Mouse (Mus musculus): Measurements from ENCODE around the gene Clns1a. TPM values are rescaled to one million over a fixed set of nuclear protein-coding genes. Genes with fewer than 3 reads are reported as not detected.

Clns1a gene
- polyA plus RNA-seq, 1 experiment from 2014 or later: 152 TPM

DNA sequence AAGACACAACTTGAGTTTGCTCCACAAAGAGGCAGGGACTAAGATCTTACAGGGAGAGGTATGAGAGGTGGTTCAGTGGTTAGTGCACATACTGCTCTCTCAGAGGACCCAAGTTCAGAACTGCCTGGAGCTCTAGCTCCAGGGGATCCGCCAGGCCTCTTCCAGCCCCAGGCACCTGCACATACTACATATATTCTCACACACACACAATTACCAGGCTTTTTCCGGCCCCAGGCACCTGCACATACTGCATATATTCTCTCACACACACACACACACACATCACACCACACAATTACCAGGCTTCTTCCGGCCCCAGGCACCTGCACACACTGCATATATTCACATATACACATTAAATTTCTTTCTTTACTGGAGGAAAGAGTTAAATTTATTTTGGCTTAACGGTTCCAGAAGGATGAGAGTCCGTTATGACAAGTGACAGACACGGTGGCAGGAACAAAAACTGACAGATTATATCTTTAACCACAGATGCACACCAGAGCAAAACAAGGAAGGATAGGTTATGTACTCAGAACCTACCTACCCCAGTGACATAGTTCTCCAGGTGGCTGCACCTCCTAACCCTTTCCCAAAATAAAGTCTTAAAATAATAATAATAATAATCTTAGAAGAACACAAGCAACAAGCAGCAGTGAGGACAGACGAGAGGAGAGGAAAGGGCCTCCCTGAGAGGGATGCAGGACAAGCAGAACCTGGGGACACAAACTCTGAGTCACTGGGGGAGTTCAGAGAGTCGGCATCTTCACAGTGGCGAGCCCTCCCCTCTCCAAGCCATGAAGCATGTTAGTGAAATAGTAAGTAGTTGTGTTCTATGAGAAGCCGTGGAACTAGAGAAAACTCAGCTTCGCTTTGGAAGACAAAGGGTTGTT lies 27.5 kb downstream of the Clns1a start:
- ATAC-seq (ENCODE audit: low read depth): no peak; the same call in 1 of the 2 replicates
- H3K9me3 ChIP-seq (ENCODE audit: control insufficient read depth, low read length): no peaks in the 10 kb centered on the region
- peaks cover 6% of the 10 kb centered on the region; the same call in 1 of the 2 replicates for H3K36me3 ChIP-seq (ENCODE audit: control insufficient read depth, insufficient read depth, low read length)
- no peak overlapping the region for H3K4me3 ChIP-seq (ENCODE audit: low read length)
- no peaks in the 10 kb centered on the region for H3K27me3 ChIP-seq (ENCODE audit: control insufficient read depth, insufficient read depth, low read depth, low read length)
- WGBS: 77% methylated on average over 11 of the region's 11 CpGs
- H3K4me1 ChIP-seq (replicated peaks; ENCODE audit: control insufficient read depth, insufficient read depth, low read length): no peaks in the 10 kb centered on the region
- no peak overlapping the region for H3K4me2 ChIP-seq (ENCODE audit: low read depth, low read length)
- no peak overlapping the region for H3K27ac ChIP-seq (ENCODE audit: low read length)
- H3K9ac ChIP-seq (ENCODE audit: low read length): no peak overlapping the region

DNA sequence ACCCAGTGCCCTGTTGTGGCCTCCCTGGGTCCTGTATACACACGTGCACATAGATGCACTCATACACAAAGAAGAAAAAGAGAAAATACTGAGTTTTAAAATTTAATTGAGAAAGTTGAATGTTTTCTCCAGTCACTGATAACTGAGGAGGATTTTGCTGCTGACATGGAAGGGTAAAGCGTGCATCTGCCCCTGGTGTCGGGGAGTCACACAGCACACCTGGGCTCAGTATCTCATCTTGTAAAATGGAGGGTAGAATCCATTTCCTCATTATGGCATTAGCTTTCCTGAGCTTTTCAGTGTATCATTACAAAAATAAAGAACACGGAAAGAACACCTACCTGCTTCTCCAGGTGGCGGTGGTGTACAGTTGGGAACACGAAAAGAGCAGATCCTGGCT lies 29.0 kb downstream of the Clns1a start:
- H3K27ac ChIP-seq (ENCODE audit: low read length): no peak overlapping the region

DNA sequence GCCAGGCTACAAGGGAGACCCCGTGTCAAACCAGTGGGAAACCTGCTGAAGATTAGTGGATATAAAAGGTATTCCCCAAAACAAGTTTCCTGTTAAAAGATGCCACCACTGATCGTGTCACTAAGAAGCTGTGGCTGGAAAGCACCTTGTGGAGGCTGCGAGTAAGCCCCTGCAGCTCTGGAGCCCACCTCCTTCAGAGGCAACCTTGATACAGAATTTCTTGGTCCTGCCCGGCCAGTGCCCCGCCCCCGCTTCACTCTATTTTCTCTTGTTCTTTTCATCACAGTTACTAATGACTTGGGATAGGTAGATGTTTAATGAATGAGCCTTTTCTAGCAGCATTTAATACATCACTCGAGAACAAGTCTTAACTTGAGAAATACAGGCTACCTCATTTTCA lies 29.6 kb downstream of the Clns1a start:
- H3K27ac ChIP-seq (ENCODE audit: low read length): no peak overlapping the region
- H3K4me3 ChIP-seq (ENCODE audit: low read length): no peak overlapping the region
- H3K4me1 ChIP-seq (replicated peaks; ENCODE audit: control insufficient read depth, insufficient read depth, low read length): no peaks in the 10 kb centered on the region
- no peaks in the 10 kb centered on the region; the same call in 1 of the 2 replicates for H3K36me3 ChIP-seq (ENCODE audit: control insufficient read depth, insufficient read depth, low read length)
- WGBS: 88% methylated on average over 7 of the region's 7 CpGs
- no peak overlapping the region for H3K4me2 ChIP-seq (ENCODE audit: low read depth, low read length)
- H3K9ac ChIP-seq (ENCODE audit: low read length): no peak overlapping the region
- H3K9me3 ChIP-seq (ENCODE audit: control insufficient read depth, low read length): no peaks in the 10 kb centered on the region
- no peaks in the 10 kb centered on the region for H3K27me3 ChIP-seq (ENCODE audit: control insufficient read depth, insufficient read depth, low read depth, low read length)
- no peak for ATAC-seq (ENCODE audit: low read depth)

More for the DNA sequence above, 29.0 kb downstream of the Clns1a start:
- H3K4me2 ChIP-seq (ENCODE audit: low read depth, low read length): no peak overlapping the region
- no peaks in the 10 kb centered on the region for H3K27me3 ChIP-seq (ENCODE audit: control insufficient read depth, insufficient read depth, low read depth, low read length)
- peaks cover 4% of the 10 kb centered on the region; the same call in 1 of the 2 replicates for H3K36me3 ChIP-seq (ENCODE audit: control insufficient read depth, insufficient read depth, low read length)
- WGBS: 90% methylated on average over 6 of the region's 6 CpGs
- H3K4me3 ChIP-seq (ENCODE audit: low read length): no peak overlapping the region
- no peaks in the 10 kb centered on the region for H3K9me3 ChIP-seq (ENCODE audit: control insufficient read depth, low read length)
- no peak for ATAC-seq (ENCODE audit: low read depth)
- H3K4me1 ChIP-seq (replicated peaks; ENCODE audit: control insufficient read depth, insufficient read depth, low read length): no peaks in the 10 kb centered on the region
- H3K9ac ChIP-seq (ENCODE audit: low read length): no peak overlapping the region

DNA sequence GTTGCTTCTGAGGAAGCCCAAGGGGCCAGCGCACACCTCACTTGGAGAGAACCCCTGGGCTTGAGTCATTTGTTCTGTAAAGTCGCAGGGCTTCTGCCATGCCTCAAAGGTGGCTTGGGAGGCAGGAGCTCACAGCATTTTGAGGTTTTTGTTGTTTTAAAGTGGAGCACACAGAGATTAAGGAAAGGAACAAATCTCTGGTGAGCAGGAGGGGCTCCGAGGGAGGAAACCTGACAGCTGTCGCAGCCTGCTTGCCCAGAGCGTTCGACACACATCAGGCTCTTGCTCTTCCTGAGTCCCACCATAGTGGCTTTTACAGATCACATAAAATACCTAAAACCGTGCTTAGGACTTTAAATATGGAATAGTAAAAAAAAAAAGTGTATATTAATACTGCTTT lies 30.3 kb downstream of the Clns1a start:
- Histone ChIP-seq H3K36me3 (ENCODE audit: control insufficient read depth, insufficient read depth, low read length) (no peaks in the 10 kb centered on the region; the same call in 1 of the 2 replicates), H3K27ac (ENCODE audit: low read length) (no peak overlapping the region), H3K27me3 (ENCODE audit: control insufficient read depth, insufficient read depth, low read depth, low read length) (no peaks in the 10 kb centered on the region), H3K4me1 (replicated peaks; ENCODE audit: control insufficient read depth, insufficient read depth, low read length) (no peaks in the 10 kb centered on the region), H3K4me2 (ENCODE audit: low read depth, low read length) (no peak overlapping the region), H3K9ac (ENCODE audit: low read length) (no peak overlapping the region), H3K9me3 (ENCODE audit: control insufficient read depth, low read length) (no peaks in the 10 kb centered on the region), H3K4me3 (ENCODE audit: low read length) (no peak overlapping the region)
- no peak for ATAC-seq (ENCODE audit: low read depth)
- 76% methylated on average over 7 of the region's 7 CpGs for WGBS

DNA sequence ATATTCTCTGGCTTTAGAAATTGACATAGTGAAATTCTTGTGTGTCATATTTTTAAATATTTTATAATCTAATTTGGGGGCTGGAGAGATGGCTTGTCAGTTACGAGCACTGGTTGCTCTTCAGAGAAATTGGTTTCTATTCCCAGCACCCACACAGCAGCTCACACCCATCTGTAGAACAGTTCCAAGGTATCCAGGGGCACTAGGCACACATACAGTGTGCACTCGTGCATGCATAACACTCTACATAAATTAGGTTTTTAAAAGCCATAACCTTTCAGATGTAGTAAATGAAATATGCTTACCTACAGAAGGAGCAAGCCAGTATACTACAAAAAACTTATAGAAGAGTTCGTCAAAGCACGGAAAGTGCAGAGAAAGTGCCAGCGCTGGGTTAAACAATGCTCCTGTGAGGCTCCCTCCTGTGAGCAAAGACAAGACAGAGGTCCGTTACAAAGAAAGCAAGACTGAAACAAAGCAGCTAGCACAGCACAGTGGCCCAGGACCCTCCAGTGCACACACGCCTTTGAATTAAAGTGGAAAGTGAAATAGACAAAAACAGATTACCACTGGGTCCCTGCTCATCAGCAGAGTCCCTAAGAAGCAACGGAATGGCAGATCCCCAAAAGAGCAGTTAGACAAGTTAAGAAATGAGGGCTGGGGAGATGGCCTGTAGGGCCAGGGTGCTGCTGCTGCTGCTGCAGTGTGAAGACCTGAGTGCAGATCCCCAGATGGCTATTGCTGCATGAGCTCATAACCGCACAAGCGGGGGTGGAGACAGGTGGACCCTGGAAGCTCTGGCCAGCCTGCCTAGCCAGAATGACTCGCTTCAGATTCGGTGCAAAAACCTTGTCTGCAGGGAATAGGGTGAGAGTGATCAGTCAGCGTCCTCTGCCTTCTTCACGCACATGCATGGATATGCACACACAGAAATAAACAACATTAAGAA lies 32.5 kb downstream of the Clns1a start:
- Histone ChIP-seq H3K9me3 (ENCODE audit: control insufficient read depth, low read length) (no peaks in the 10 kb centered on the region), H3K27me3 (ENCODE audit: control insufficient read depth, insufficient read depth, low read depth, low read length) (no peaks in the 10 kb centered on the region), H3K9ac (ENCODE audit: low read length) (no peak overlapping the region), H3K4me3 (ENCODE audit: low read length) (no peak overlapping the region), H3K4me1 (replicated peaks; ENCODE audit: control insufficient read depth, insufficient read depth, low read length) (no peaks in the 10 kb centered on the region), H3K4me2 (ENCODE audit: low read depth, low read length) (no peak overlapping the region), H3K27ac (ENCODE audit: low read length) (no peak overlapping the region), H3K36me3 (ENCODE audit: control insufficient read depth, insufficient read depth, low read length) (no peaks in the 10 kb centered on the region; the same call in 1 of the 2 replicates)
- no peak for ATAC-seq (ENCODE audit: low read depth)
- WGBS: 72% methylated on average over 14 of the region's 14 CpGs

DNA sequence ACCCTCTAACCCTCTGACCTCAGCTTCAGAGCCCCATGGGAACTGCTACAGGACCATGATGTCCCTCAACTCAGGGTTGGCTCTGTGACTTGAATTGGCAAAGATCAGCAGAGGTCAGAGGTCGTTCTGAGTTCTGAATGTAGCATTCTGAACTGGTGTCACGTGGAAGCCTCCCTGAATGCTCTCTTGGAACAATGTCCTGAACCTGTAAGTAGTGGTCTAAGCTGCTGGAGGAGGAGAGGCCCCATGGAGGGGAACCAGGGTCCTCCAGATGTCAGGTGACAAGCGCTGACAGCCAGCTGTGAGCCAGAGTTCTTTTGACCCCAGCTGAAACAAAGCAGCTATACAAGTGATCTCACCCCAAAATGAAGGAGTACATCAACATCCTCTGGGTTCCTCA lies 34.0 kb downstream of the Clns1a start:
- no peaks in the 10 kb centered on the region for H3K4me1 ChIP-seq (replicated peaks; ENCODE audit: control insufficient read depth, insufficient read depth, low read length)
- no peak overlapping the region for H3K4me3 ChIP-seq (ENCODE audit: low read length)
- no peaks in the 10 kb centered on the region; the same call in 1 of the 2 replicates for H3K36me3 ChIP-seq (ENCODE audit: control insufficient read depth, insufficient read depth, low read length)
- 66% methylated on average over 3 of the region's 3 CpGs for WGBS
- ATAC-seq (ENCODE audit: low read depth): no peak
- H3K27me3 ChIP-seq (ENCODE audit: control insufficient read depth, insufficient read depth, low read depth, low read length): no peaks in the 10 kb centered on the region
- no peak overlapping the region for H3K27ac ChIP-seq (ENCODE audit: low read length)
- no peaks in the 10 kb centered on the region for H3K9me3 ChIP-seq (ENCODE audit: control insufficient read depth, low read length)
- H3K4me2 ChIP-seq (ENCODE audit: low read depth, low read length): no peak overlapping the region
- H3K9ac ChIP-seq (ENCODE audit: low read length): no peak overlapping the region

DNA sequence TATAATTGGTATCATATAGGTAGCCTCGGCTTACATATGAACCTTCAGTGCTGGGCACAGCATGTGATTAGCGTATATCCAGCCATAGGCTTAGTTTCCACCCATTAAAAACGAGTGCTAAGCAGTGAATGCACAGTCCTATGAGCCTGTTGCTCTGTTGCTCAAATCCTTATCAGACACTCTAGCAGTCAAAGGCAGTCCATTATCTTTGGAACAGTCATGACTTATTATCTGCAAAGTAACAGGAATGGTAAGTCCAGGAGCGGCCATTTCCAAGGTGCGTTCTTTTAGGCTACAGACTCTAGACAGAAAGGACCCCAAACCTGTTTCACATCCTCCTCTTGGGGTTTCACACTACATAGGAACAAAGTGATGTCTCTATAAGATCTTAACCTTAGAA lies 37.2 kb downstream of the Clns1a start:
- no peak overlapping the region for H3K27ac ChIP-seq (ENCODE audit: low read length)
- H3K9me3 ChIP-seq (ENCODE audit: control insufficient read depth, low read length): no peaks in the 10 kb centered on the region
- no peak overlapping the region for H3K4me2 ChIP-seq (ENCODE audit: low read depth, low read length)
- H3K9ac ChIP-seq (ENCODE audit: low read length): no peak overlapping the region
- no peaks in the 10 kb centered on the region for H3K36me3 ChIP-seq (ENCODE audit: control insufficient read depth, insufficient read depth, low read length)
- ATAC-seq (ENCODE audit: low read depth): no peak
- H3K4me1 ChIP-seq (replicated peaks; ENCODE audit: control insufficient read depth, insufficient read depth, low read length): peaks cover 8% of the 10 kb centered on the region
- no peak overlapping the region for H3K4me3 ChIP-seq (ENCODE audit: low read length)
- 72% methylated on average over 5 of the region's 5 CpGs for WGBS
- no peaks in the 10 kb centered on the region for H3K27me3 ChIP-seq (ENCODE audit: control insufficient read depth, insufficient read depth, low read depth, low read length)

DNA sequence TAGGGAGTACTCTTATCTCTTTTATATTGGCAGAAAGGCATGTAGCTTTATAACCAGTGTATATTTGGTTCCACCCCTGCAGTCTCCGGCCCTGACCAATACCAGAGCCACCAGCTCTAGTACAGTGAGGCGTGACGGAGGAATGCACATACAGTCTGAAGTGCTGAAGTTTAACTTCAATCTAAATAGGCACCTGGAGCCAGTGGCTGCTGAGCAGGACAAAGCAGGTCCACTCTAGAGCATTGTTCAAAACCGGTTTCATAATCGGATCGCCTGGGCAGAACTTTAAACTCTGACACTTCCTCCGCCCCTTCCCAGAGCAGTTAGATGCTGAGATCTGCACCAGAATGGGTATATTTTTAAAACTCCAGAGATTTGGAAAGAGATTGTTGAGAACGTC lies 38.6 kb downstream of the Clns1a start:
- Histone ChIP-seq H3K4me3 (ENCODE audit: low read length) (no peak overlapping the region), H3K27ac (ENCODE audit: low read length) (no peak overlapping the region), H3K4me1 (replicated peaks; ENCODE audit: control insufficient read depth, insufficient read depth, low read length) (peaks cover 8% of the 10 kb centered on the region), H3K36me3 (ENCODE audit: control insufficient read depth, insufficient read depth, low read length) (no peaks in the 10 kb centered on the region), H3K9ac (ENCODE audit: low read length) (no peak overlapping the region), H3K4me2 (ENCODE audit: low read depth, low read length) (no peak overlapping the region; the same call in 1 of the 2 replicates), H3K9me3 (ENCODE audit: control insufficient read depth, low read length) (no peaks in the 10 kb centered on the region), H3K27me3 (ENCODE audit: control insufficient read depth, insufficient read depth, low read depth, low read length) (no peaks in the 10 kb centered on the region)
- no peak for ATAC-seq (ENCODE audit: low read depth)
- 70% methylated on average over 8 of the region's 8 CpGs for WGBS

DNA sequence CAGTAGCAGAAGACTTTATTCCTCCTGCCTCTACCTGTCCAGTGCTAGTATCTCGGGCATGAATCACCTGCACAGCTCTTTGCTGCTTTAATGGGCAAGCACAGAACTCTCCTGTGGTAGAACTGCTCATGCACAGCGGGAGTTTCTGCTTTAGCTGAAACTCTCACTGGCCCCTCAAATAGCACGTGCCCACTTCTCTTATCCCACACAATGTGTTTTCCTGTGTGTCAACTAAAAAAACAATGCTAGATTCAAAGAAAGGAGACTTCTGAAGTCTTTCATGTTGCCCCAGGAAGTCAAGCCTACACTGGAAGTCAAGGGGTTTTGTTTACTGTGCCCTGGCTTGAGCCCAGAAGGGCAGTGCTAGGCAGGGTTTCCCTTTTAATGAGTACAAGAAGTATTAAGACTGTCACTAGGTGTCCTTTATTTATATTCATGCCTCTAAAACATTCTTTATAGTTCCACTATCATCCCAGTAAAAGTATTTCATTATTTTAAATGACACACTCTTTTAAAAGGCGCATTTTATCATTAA lies 39.5 kb downstream of the Clns1a start:
- no peak overlapping the region for H3K9ac ChIP-seq (ENCODE audit: low read length)

More for the DNA sequence above, 39.5 kb downstream of the Clns1a start:
- no peak for ATAC-seq (ENCODE audit: low read depth)
- no peaks in the 10 kb centered on the region for H3K27me3 ChIP-seq (ENCODE audit: control insufficient read depth, insufficient read depth, low read depth, low read length)
- no peak overlapping the region for H3K4me3 ChIP-seq (ENCODE audit: low read length)
- 38% methylated on average over 4 of the region's 4 CpGs for WGBS
- H3K9me3 ChIP-seq (ENCODE audit: control insufficient read depth, low read length): no peaks in the 10 kb centered on the region
- no peak overlapping the region for H3K27ac ChIP-seq (ENCODE audit: low read length)
- no peak overlapping the region for H3K4me2 ChIP-seq (ENCODE audit: low read depth, low read length)
- H3K4me1 ChIP-seq (replicated peaks; ENCODE audit: control insufficient read depth, insufficient read depth, low read length): peaks cover 10% of the 10 kb centered on the region
- no peaks in the 10 kb centered on the region for H3K36me3 ChIP-seq (ENCODE audit: control insufficient read depth, insufficient read depth, low read length)
